Mouse (Mus musculus): ENCODE data around the gene Mtif2.

DNA sequence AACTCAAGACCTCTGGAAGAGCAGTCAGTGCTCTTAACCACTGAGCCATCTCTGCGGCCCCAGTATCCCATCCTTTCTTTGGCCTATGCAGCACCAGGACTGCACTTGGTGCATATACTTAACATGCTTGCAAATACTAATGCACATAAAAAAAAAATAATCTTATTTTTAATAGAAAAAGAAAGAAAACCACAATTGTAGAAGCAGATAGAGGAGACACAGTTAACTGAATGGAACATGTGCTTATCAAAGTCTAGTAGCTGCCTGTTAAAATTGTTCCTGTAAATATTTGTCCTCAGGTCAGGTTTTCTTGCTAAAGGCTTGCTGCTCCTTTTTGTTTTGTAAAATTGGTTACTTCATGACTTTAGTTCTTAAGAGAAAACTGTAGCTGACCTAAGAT, 12.0 kb downstream of the Mtif2 start:
- TF ChIP-seq CTCF (IDR thresholded peaks at IDR 0.05; ENCODE audit: borderline replicate concordance, insufficient read depth, low read depth, low read length) (no peak), POLR2A (IDR thresholded peaks at IDR 0.05; ENCODE audit: borderline replicate concordance, insufficient read depth, low read length) (no peak)

Data from cerebellum, adult 2 months (tissue).